Mouse (Mus musculus) testis, adult 2 months (tissue): ENCODE measurements around the gene Avl9.

Experiments
- CTCF ChIP-seq: fragments of 200-500 bp; IDR thresholded peaks from 2 replicates; pipeline ENCODE4 v1.5.1; 2012; ENCODE audit warnings: low read depth, mild to moderate bottlenecking, inconsistent platforms, low read length, moderate library complexity; ENCODE audit not compliant: control insufficient read depth, insufficient read depth, insufficient replicate concordance
- POLR2A ChIP-seq: fragments of 200-500 bp; IDR thresholded peaks from 2 replicates; pipeline ENCODE4 v1.6.1; 2012; ENCODE audit warnings: low read depth, mild to moderate bottlenecking, inconsistent platforms, low read length, moderate library complexity; ENCODE audit not compliant: control insufficient read depth

GRCm38 (mm10) chr6:56732545-56732944 lies 17.8 kb downstream of the Avl9 start:
- no peak for TF ChIP-seq POLR2A
- TF ChIP-seq CTCF: no peak
